Mouse (Mus musculus) small intestine, adult 2 months (tissue): Measurements from ENCODE around the gene March5.

Source experiments
- CTCF ChIP-seq: fragments of 200-500 bp; IDR thresholded peaks from 2 replicates; pipeline ENCODE4 v1.5.1; 2012; ENCODE audit warnings: low read depth, mild to moderate bottlenecking, control low read depth, inconsistent platforms, low read length, moderate library complexity, mixed read lengths; ENCODE audit not compliant: insufficient replicate concordance, insufficient read length; ENCODE audit errors: extremely low read depth
- POLR2A ChIP-seq: fragments of 200-500 bp; IDR thresholded peaks from 2 replicates; pipeline ENCODE4 v1.6.1; 2012; ENCODE audit warnings: low read depth, mild to moderate bottlenecking, control low read depth, inconsistent platforms, low read length, moderate library complexity

DNA sequence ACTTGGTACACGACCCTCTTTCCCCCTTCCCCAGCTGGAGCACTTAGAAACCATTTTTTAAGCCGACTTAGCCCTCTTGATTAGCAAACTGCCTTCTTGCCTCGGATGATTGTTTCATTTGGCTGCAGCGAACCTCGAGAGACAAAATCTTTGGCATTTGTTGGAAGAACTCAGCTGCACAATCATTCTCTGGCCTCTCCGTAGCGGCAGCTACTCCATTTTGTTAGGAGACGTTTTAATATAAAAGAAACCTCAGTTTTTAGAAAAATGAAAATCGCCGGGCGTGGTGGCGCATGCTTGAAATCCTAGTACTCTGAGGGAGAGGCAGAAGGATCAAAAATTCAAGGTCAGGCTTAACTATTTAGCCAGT, 31.9 kb upstream of the March5 start:
- TF ChIP-seq CTCF (no peak), POLR2A (no peak)
